Mouse (Mus musculus): ENCODE measurements around the gene Slc36a3.

DNA sequence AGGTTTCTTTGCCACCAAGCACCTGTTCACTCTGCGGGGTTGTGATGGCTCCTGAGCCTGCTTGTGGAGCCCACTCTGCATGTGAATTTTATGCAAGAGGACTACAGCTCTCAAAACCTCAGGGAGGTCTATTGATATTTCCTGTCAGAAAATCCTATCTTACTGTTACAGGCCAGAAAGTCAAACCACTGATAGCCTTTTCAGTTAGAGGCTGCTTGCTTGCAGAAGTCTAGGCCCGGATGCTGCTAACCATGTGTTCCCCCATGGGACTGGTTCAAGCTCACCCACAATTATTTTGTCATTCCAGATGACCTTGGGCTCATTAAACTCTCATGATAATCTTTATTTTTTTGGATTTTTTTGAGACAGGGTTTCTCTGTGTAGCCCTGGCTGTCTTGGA, 34.5 kb downstream of the Slc36a3 start:
- TF ChIP-seq CTCF (IDR thresholded peaks at IDR 0.05) = no peak
- TF ChIP-seq EP300 (IDR thresholded peaks at IDR 0.05; ENCODE audit: insufficient read depth, low read depth, low read length) = no peak
- TF ChIP-seq POLR2A (IDR thresholded peaks at IDR 0.05; ENCODE audit: insufficient read depth, low read depth, low read length) = no peak
